Mouse (Mus musculus) CH12.LX (cell line): ENCODE data around the gene Trem1.

Source experiments
- BHLHE40 ChIP-seq: IDR thresholded peaks from 2 replicates; pipeline ENCODE4 v1.6.1; 2011; ENCODE audit warnings: mild to moderate bottlenecking, low read depth, low read length, improper control_type of control experiment
- CHD1 ChIP-seq: IDR thresholded peaks from 2 replicates; pipeline ENCODE4 v1.6.1; 2012; ENCODE audit warnings: low read depth, low read length, improper control_type of control experiment, inconsistent platforms
- CTCF ChIP-seq, 2 experiments: IDR thresholded peaks in 1 of 2; conservative IDR thresholded peaks in 1 of 2; 2 replicates each; pipeline ENCODE4 v1.5.1; 2011 to 2012; ENCODE audit warnings: low read depth in 2 of 2, low read length in 2 of 2, improper control_type of control experiment in 1 of 2, inconsistent platforms in 1 of 2, mild to moderate bottlenecking in 1 of 2, moderate library complexity in 1 of 2
- E2F4 ChIP-seq: IDR thresholded peaks from 2 replicates; pipeline ENCODE4 v1.6.1; 2011; ENCODE audit warnings: low read depth, low read length, improper control_type of control experiment; ENCODE audit not compliant: insufficient replicate concordance
- EP300 ChIP-seq: IDR thresholded peaks from 2 replicates; pipeline ENCODE4 v1.6.1; 2011; ENCODE audit warnings: low read length, improper control_type of control experiment
- GABPA ChIP-seq: IDR thresholded peaks from 2 replicates; pipeline ENCODE4 v1.6.1; 2012; ENCODE audit warnings: low read depth, low read length, improper control_type of control experiment, inconsistent platforms; ENCODE audit not compliant: insufficient replicate concordance
- POLR2A ChIP-seq: IDR thresholded peaks from 2 replicates; pipeline ENCODE4 v1.6.1; 2011; ENCODE audit warnings: low read depth, mild to moderate bottlenecking, improper control_type of control experiment, low read length
- RAD21 ChIP-seq: IDR thresholded peaks from 2 replicates; pipeline ENCODE4 v1.6.1; 2011; ENCODE audit warnings: low read depth, mild to moderate bottlenecking, low read length, improper control_type of control experiment, moderate library complexity
- USF2 ChIP-seq: conservative IDR thresholded peaks from 2 replicates; pipeline ENCODE4 v1.6.1; 2011; ENCODE audit warnings: low read depth, low read length, improper control_type of control experiment

DNA sequence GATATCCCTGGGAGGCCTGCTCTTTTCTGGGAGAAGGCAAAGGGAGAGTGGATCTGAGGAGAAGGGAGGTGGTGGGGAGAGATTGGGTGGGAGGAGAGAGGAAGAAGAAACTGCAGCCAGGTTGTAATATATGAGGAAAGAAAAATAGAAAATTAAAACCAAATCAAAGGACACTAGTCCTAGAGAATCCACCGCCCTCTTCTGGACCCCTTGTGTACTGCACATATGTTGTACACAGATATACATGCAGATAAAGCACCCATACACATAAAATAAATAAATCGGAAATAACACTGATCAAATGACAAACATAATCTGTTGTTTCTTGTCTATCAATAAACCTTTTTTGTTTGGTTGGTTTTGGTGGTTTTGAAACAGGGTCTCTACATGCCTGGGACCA, 54.7 kb downstream of the Trem1 start:
- TF ChIP-seq POLR2A (no peak), USF2 (no peak), EP300 (no peak), CTCF (conservative IDR thresholded peaks at IDR 0.05 in 1 of 2, IDR thresholded peaks at IDR 0.05 in 1 of 2; ENCODE audit: low read depth in 2 of 2, low read length in 2 of 2) (peak in 1 of 2 experiments; percentile 39; a peak in 2 of 4 replicates), E2F4 (no peak), RAD21 (no peak; the same call in none of the 2 replicates), CHD1 (no peak), GABPA (no peak), BHLHE40 (no peak)
